Mouse (Mus musculus): ENCODE data around the gene Cdh6.

Cdh6 gene

GRCm38 (mm10) chr15:13067429-13068212, 105.9 kb downstream of the Cdh6 start:
- no peak for DNase-seq (ENCODE audit: low read depth in 1 of 2, low spot score in 2 of 2)

GRCm38 (mm10) chr15:13066765-13067164, 106.7 kb downstream of the Cdh6 start:
- DNase-seq (ENCODE audit: low read depth in 1 of 2, low spot score in 2 of 2) = no peak

GRCm38 (mm10) chr15:13063633-13064032, 109.8 kb downstream of the Cdh6 start:
- DNase-seq (ENCODE audit: low read depth in 1 of 2, low spot score in 2 of 2) = no peak

GRCm38 (mm10) chr15:13057728-13058127, 115.7 kb downstream of the Cdh6 start:
- no peak for DNase-seq (ENCODE audit: low read depth in 1 of 2, low spot score in 2 of 2)

- no peak for DNase-seq (ENCODE audit: low read depth in 1 of 2, low spot score in 2 of 2)
Observed at GRCm38 (mm10) chr15:13057302-13057701, 116.2 kb downstream of the Cdh6 start.

GRCm38 (mm10) chr15:13047910-13048309, 125.6 kb downstream of the Cdh6 start:
- DNase-seq (ENCODE audit: low read depth in 1 of 2, low spot score in 2 of 2) = no peak

- no peak for DNase-seq (ENCODE audit: low read depth in 1 of 2, low spot score in 2 of 2)
Observed at GRCm38 (mm10) chr15:13034436-13034835, 139.0 kb downstream of the Cdh6 start.

GRCm38 (mm10) chr15:13030641-13031040, 142.8 kb downstream of the Cdh6 start:
- DNase-seq (ENCODE audit: low read depth in 1 of 2, low spot score in 2 of 2) = no peak

GRCm38 (mm10) chr15:13027513-13027912, 146.0 kb downstream of the Cdh6 start:
- DNase-seq (ENCODE audit: low read depth in 1 of 2, low spot score in 2 of 2) = no peak

GRCm38 (mm10) chr15:13016756-13017357, 156.6 kb downstream of the Cdh6 start:
- DNase-seq (ENCODE audit: low read depth in 1 of 2, low spot score in 2 of 2) = no peak

GRCm38 (mm10) chr15:13008803-13009202, 164.7 kb downstream of the Cdh6 start:
- no peak for DNase-seq (ENCODE audit: low read depth in 1 of 2, low spot score in 2 of 2)

- no peak for DNase-seq (ENCODE audit: low read depth in 1 of 2, low spot score in 2 of 2)
Observed at GRCm38 (mm10) chr15:13005934-13006333, 167.5 kb downstream of the Cdh6 start.

GRCm38 (mm10) chr15:13001549-13001948, 171.9 kb downstream of the Cdh6 start:
- DNase-seq (ENCODE audit: low read depth in 1 of 2, low spot score in 2 of 2) = no peak

- no peak for DNase-seq (ENCODE audit: low read depth in 1 of 2, low spot score in 2 of 2)
Observed at GRCm38 (mm10) chr15:12994563-12995359, 178.7 kb downstream of the Cdh6 start.
